29 mouse cellular contexts compared by ENCODE assay signal in the genomic region with DNA sequence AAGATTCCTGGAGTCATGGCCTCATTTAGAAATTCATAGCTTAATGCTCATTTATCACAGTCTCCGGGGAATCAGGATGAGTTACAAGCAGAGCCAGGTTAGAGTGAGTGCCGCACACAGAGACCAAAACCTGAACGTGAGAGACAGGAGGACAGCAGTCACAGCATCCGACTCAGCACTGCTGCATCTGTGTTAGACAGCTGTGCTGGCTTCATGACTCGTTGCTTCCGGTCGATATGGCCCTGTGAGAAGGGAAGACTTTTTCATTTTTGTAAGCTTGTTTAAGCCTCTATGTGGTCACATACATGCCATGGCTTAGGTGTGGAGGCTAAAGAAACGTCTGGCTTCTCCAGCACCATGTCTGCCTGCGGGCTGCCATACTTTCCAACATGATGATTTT. TPM values are rescaled to one million over a fixed set of nuclear protein-coding genes. Genes with fewer than 3 reads are reported as not detected.
DNase-seq lines count a peak whose midpoint lies in the region; ATAC-seq and TF ChIP-seq lines count a peak whose summit lies in the region.
"Had no signal": no experiment of that assay in that cellular context is flagged by ENCODE, and none has a peak within 500 bp of the region (broad histone marks: within the 10 kb centered on the region; RNA-seq: fewer than 3 reads in every experiment).

No protein-coding gene starts in this region.

- no peak overlapping the region for H3K27ac ChIP-seq in heart, embryonic 10.5 days
- no peak overlapping the region for H3K27ac ChIP-seq in heart, adult 2 months
- H3K27ac ChIP-seq in liver, postnatal 0 days (ENCODE audit: low read depth), result peak overlapping the region; percentile 75
- no peak overlapping the region for H3K27ac ChIP-seq in left cerebral cortex, adult 2 months
- H3K27ac ChIP-seq: embryonic facial prominence, embryonic 10.5 days; embryonic facial prominence, embryonic 13.5 days; forebrain, embryonic 12.5 days; gastrocnemius, adult 2 months; hindbrain, embryonic 10.5 days; hindbrain, embryonic 13.5 days; intestine, embryonic 15.5 days had no signal

- WGBS in heart, embryonic 10.5 days, result 88% methylated on average over 9 of the region's 9 CpGs
- 79% methylated on average over 9 of the region's 9 CpGs for WGBS in heart, adult 2 months
- 75% methylated on average over 9 of the region's 9 CpGs for WGBS in liver, postnatal 0 days (ENCODE audit: insufficient replicate concordance)

- no peak for TF ChIP-seq POLR2A in heart, adult 2 months (IDR thresholded peaks at IDR 0.05; ENCODE audit: insufficient read depth, low read depth, low read length)

- 0 out of 2 replicates have a peak, but pooled peaks have one; percentile 30 for ATAC-seq in liver, postnatal 0 days
- ATAC-seq: forebrain, postnatal 0 days; hindbrain, embryonic 16.5 days; intestine, embryonic 15.5 days had no signal

- no peaks in the 10 kb centered on the region for H3K9me3 ChIP-seq in heart, embryonic 10.5 days
- no peaks in the 10 kb centered on the region for H3K9me3 ChIP-seq in liver, postnatal 0 days (ENCODE audit: low read length)
- H3K9me3 ChIP-seq: embryonic facial prominence, embryonic 10.5 days; embryonic facial prominence, embryonic 13.5 days; forebrain, embryonic 12.5 days; G1E; hindbrain, embryonic 10.5 days; hindbrain, embryonic 13.5 days; intestine, embryonic 15.5 days had no signal

- no peak overlapping the region for H3K4me2 ChIP-seq in liver, postnatal 0 days (ENCODE audit: low read depth, low read length)
- H3K4me2 ChIP-seq: embryonic facial prominence, embryonic 13.5 days; forebrain, embryonic 12.5 days; heart, embryonic 11.5 days; hindbrain, embryonic 13.5 days; intestine, embryonic 15.5 days had no signal

- H3K9ac ChIP-seq in heart, adult 2 months (ENCODE audit: low read depth, low read length), result no peak overlapping the region
- no peak overlapping the region for H3K9ac ChIP-seq in liver, postnatal 0 days (replicated peaks)
- H3K9ac ChIP-seq: embryonic facial prominence, embryonic 13.5 days; forebrain, embryonic 12.5 days; forebrain, postnatal 0 days; hindbrain, embryonic 13.5 days; intestine, embryonic 15.5 days had no signal

- no peaks in the 10 kb centered on the region for H3K4me1 ChIP-seq in heart, embryonic 10.5 days
- no peaks in the 10 kb centered on the region for H3K4me1 ChIP-seq in heart, adult 2 months (ENCODE audit: control insufficient read depth, insufficient read depth, low read length)
- H3K4me1 ChIP-seq in liver, postnatal 0 days (ENCODE audit: insufficient read depth), result no peaks in the 10 kb centered on the region
- H3K4me1 ChIP-seq: embryonic facial prominence, embryonic 10.5 days; embryonic facial prominence, embryonic 13.5 days; forebrain, embryonic 12.5 days; hindbrain, embryonic 10.5 days; hindbrain, embryonic 13.5 days; intestine, embryonic 15.5 days had no signal

- no peaks in the 10 kb centered on the region for H3K27me3 ChIP-seq in heart, embryonic 10.5 days (ENCODE audit: insufficient read depth, poor library complexity, severe bottlenecking)
- no peaks in the 10 kb centered on the region for H3K27me3 ChIP-seq in heart, adult 2 months (ENCODE audit: control insufficient read depth, insufficient read depth, low read length)
- H3K27me3 ChIP-seq in liver, postnatal 0 days (ENCODE audit: insufficient read depth, low read length), result no peaks in the 10 kb centered on the region
- H3K27me3 ChIP-seq: CH12.LX; embryonic facial prominence, embryonic 13.5 days; forebrain, embryonic 12.5 days; hindbrain, embryonic 13.5 days; intestine, embryonic 15.5 days had no signal

- intact Hi-C loops in heart, adult 2 months (cut with DNase I), result no loop called here
- intact Hi-C loops in left cerebral cortex, adult 2 months (cut with DNase I), result no loop called here

- H3K36me3 ChIP-seq in heart, embryonic 10.5 days, result peaks cover 71% of the 10 kb centered on the region
- H3K36me3 ChIP-seq in heart, adult 2 months (ENCODE audit: control insufficient read depth, insufficient read depth, low read length), result no peaks in the 10 kb centered on the region
- H3K36me3 ChIP-seq in liver, postnatal 0 days (replicated peaks; ENCODE audit: insufficient read depth, low read length), result peaks cover 37% of the 10 kb centered on the region

- TF ChIP-seq CTCF in heart, adult 2 months (IDR thresholded peaks at IDR 0.05), result no peak
- no peak for TF ChIP-seq CTCF in liver, postnatal 0 days (IDR thresholded peaks at IDR 0.05; ENCODE audit: low read depth)
- no peak for TF ChIP-seq CTCF in left cerebral cortex, adult 2 months (IDR thresholded peaks at IDR 0.05)

- no peak for TF ChIP-seq EP300 in heart, adult 2 months (IDR thresholded peaks at IDR 0.05; ENCODE audit: insufficient read depth, low read depth, low read length)
- no peak for TF ChIP-seq EP300 in liver, postnatal 0 days (IDR thresholded peaks at IDR 0.05; ENCODE audit: low read depth)

- H3K79me2 ChIP-seq in heart, adult 2 months (replicated peaks; ENCODE audit: control insufficient read depth, insufficient read depth, low read length), result no peaks in the 10 kb centered on the region

- H3K4me3 ChIP-seq in heart, embryonic 10.5 days, result no peak overlapping the region
- H3K4me3 ChIP-seq in heart, adult 2 months, result no peak overlapping the region
- H3K4me3 ChIP-seq in liver, postnatal 0 days (ENCODE audit: low read depth, low read length), result no peak overlapping the region
- no peak overlapping the region for H3K4me3 ChIP-seq in left cerebral cortex, adult 2 months
- H3K4me3 ChIP-seq: embryonic facial prominence, embryonic 10.5 days; embryonic facial prominence, embryonic 13.5 days; erythroblast, embryonic 14.5 days; forebrain, embryonic 12.5 days; gastrocnemius, adult 2 months; hindbrain, embryonic 10.5 days; hindbrain, embryonic 13.5 days; intestine, embryonic 15.5 days had no signal

- DNase-seq in heart, embryonic 10.5 days (ENCODE audit: low spot score), result peak; percentile 51
- no peak for DNase-seq in heart, adult 2 months
- no peak for DNase-seq in liver, postnatal 0 days
- no peak for DNase-seq in liver
- peak; percentile 42 for DNase-seq in 3T3-L1 (ENCODE audit: low read depth, low spot score)
- DNase-seq in 416B (ENCODE audit: low read depth), result peak; percentile 38
- no peak for DNase-seq in left cerebral cortex, adult 2 months (ENCODE audit: extremely low spot score in 1 of 2, low spot score in 2 of 2)
- DNase-seq: adrenal gland, adult 2 months; adrenal gland, postnatal 14 days; B cell, adult 2 months; cerebellum, adult 11-12 months; cerebellum, adult 8-10 months; cerebellum, postnatal 36 days; embryo, embryonic 11 days; forebrain, postnatal 0 days; gastrocnemius, adult 2 months; gastrocnemius, postnatal 14 days; heart, adult 18-20 months had no signal

RNA-seq across cellular contexts. Expression of gene Srd5a1, which starts 26.4 kb away (rescaled TPM):
- polyA plus RNA-seq in heart, embryonic 10.5 days (2016; fragmentation: Nextera tagmentation; extraction: Ambion mirVana), result 8.5 and 12.0 TPM in 2 replicates
- under 1 TPM; 0.64 to 0.65 TPM for total RNA-seq in heart, adult 2 months (2021)
- polyA plus RNA-seq in heart, adult 2 months (2012; rRNA removed), result 1.2 and 1.3 TPM in 2 replicates
- polyA plus RNA-seq in liver, postnatal 0 days (2015; fragmentation: Nextera tagmentation; extraction: Ambion mirVana), result 4.7 and 5.2 TPM in 2 replicates
- 1 to 10 TPM; 6.9 to 8.5 TPM for total RNA-seq in left cerebral cortex, adult 2 months (2021)

Comparison
In these comparisons a context has a peak if more than half of its experiments do, and no peak if none do; other contexts are left out.
1. DNase-seq: peak in heart, embryonic 10.5 days (single experiment), 3T3-L1 (single experiment) and 416B (single experiment); none in heart, adult 2 months (0 of 2), liver, postnatal 0 days (single experiment), liver (single experiment) and left cerebral cortex, adult 2 months (0 of 2).